ENCODE assay signal across 31 mouse cellular contexts in the genomic region with DNA sequence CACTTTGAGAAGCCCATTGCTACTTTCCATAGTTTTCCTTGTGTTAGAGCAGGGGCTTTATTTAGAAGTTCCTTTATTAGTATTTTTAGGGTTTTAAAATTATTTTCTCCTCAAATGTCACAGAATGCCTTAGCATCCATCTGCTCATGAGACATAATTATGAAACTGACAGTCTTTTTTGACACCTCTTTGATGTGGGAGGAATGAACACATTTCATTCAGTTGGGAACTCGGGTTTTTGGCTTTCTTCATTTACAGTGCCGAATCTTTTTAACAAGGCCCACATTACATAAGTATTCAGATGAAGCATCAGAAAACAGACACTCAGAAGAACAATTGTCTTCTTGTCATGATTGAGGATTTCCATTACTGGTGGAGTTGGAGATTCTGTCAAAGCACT.
DNase-seq lines count a peak whose midpoint lies in the region; ATAC-seq and TF ChIP-seq lines count a peak whose summit lies in the region.
"Had no signal": no experiment of that assay in that cellular context is flagged by ENCODE, and none has a peak within 500 bp of the region (broad histone marks: within the 10 kb centered on the region; RNA-seq: fewer than 3 reads in every experiment).

No protein-coding gene starts in this region.

- no peak for TF ChIP-seq POLR2A in cortical plate, adult 2 months (IDR thresholded peaks at IDR 0.05; ENCODE audit: extremely low read depth, insufficient read depth, low read length)

- peak; percentile 47 for ATAC-seq in forebrain, embryonic 16.5 days
- ATAC-seq in forebrain, embryonic 13.5 days, result no peak; the same call in 1 of the 2 replicates
- ATAC-seq: CD4-positive, CD25-positive, alpha-beta regulatory T cell, adult 4 months; hindbrain, embryonic 16.5 days; intestine, embryonic 15.5 days; liver, postnatal 0 days; lung, postnatal 0 days; midbrain, embryonic 16.5 days had no signal

- no peak overlapping the region for H3K4me3 ChIP-seq in forebrain, embryonic 16.5 days (replicated peaks; ENCODE audit: low read length)
- no peak overlapping the region for H3K4me3 ChIP-seq in forebrain, embryonic 13.5 days
- no peak overlapping the region for H3K4me3 ChIP-seq in cortical plate, adult 2 months (ENCODE audit: insufficient read depth, low read length)
- H3K4me3 ChIP-seq: heart, embryonic 12.5 days; hindbrain, embryonic 10.5 days; intestine, embryonic 15.5 days; limb, embryonic 12.5 days; midbrain, embryonic 10.5 days; myocyte; neural tube, embryonic 13.5 days had no signal

- H3K9me3 ChIP-seq in forebrain, embryonic 16.5 days (ENCODE audit: control insufficient read depth, low read length), result no peaks in the 10 kb centered on the region
- H3K9me3 ChIP-seq in forebrain, embryonic 13.5 days (replicated peaks), result no peaks in the 10 kb centered on the region
- H3K9me3 ChIP-seq: heart, embryonic 12.5 days; hindbrain, embryonic 10.5 days; intestine, embryonic 15.5 days; limb, embryonic 12.5 days; midbrain, embryonic 10.5 days; neural tube, embryonic 13.5 days had no signal

- no peak for TF ChIP-seq CTCF in cortical plate, adult 2 months (IDR thresholded peaks at IDR 0.05; ENCODE audit: extremely low read depth, insufficient read depth, low read length)

- no peak overlapping the region for H3K4me2 ChIP-seq in forebrain, embryonic 16.5 days (ENCODE audit: low read length)
- H3K4me2 ChIP-seq in forebrain, embryonic 13.5 days, result no peak overlapping the region
- H3K4me2 ChIP-seq: heart, embryonic 12.5 days; intestine, embryonic 15.5 days; limb, embryonic 12.5 days; liver, embryonic 11.5 days; neural tube, embryonic 13.5 days had no signal

- H3K27ac ChIP-seq in forebrain, embryonic 16.5 days (ENCODE audit: low read length), result no peak overlapping the region
- H3K27ac ChIP-seq in forebrain, embryonic 13.5 days, result no peak overlapping the region
- peak overlapping the region; percentile 12; the same call in 1 of the 2 replicates for H3K27ac ChIP-seq in cortical plate, adult 2 months (ENCODE audit: insufficient read depth, low read length)
- H3K27ac ChIP-seq: hindbrain, embryonic 10.5 days; intestine, embryonic 15.5 days; limb, embryonic 12.5 days; midbrain, embryonic 10.5 days; neural tube, embryonic 13.5 days had no signal

- intact Hi-C loops in left cerebral cortex, postnatal 36 days (cut with DNase I), result loop anchor here (10.0 kb wide), 1 partner anchor 553 kb away; no protein-coding TSS in a partner anchor

- peaks cover 3% of the 10 kb centered on the region; the same call in 1 of the 2 replicates for H3K4me1 ChIP-seq in forebrain, embryonic 16.5 days (replicated peaks; ENCODE audit: control insufficient read depth, insufficient read depth, low read length)
- 0 out of 2 replicates have a peak, but pooled peaks cover under 1% of the 10 kb centered on the region for H3K4me1 ChIP-seq in forebrain, embryonic 13.5 days
- no peaks in the 10 kb centered on the region; the same call in none of the 2 replicates for H3K4me1 ChIP-seq in cortical plate, adult 2 months (ENCODE audit: control insufficient read depth, insufficient read depth, low read length)
- H3K4me1 ChIP-seq: heart, embryonic 12.5 days; hindbrain, embryonic 10.5 days; intestine, embryonic 15.5 days; limb, embryonic 12.5 days; neural tube, embryonic 13.5 days had no signal

- H3K36me3 ChIP-seq in forebrain, embryonic 16.5 days (ENCODE audit: control insufficient read depth, insufficient read depth), result no peaks in the 10 kb centered on the region
- H3K36me3 ChIP-seq in forebrain, embryonic 13.5 days (ENCODE audit: poor library complexity, severe bottlenecking), result no peaks in the 10 kb centered on the region
- H3K36me3 ChIP-seq: heart, embryonic 12.5 days; hindbrain, embryonic 10.5 days; intestine, embryonic 15.5 days; limb, embryonic 12.5 days; midbrain, embryonic 10.5 days; neural tube, embryonic 13.5 days had no signal

- 49% methylated on average over 2 of the region's 2 CpGs for WGBS in forebrain, embryonic 16.5 days
- WGBS in forebrain, embryonic 13.5 days, result 77% methylated on average over 2 of the region's 2 CpGs

- no peaks in the 10 kb centered on the region for H3K27me3 ChIP-seq in forebrain, embryonic 16.5 days (replicated peaks; ENCODE audit: control insufficient read depth, insufficient read depth, low read length)
- H3K27me3 ChIP-seq in forebrain, embryonic 13.5 days, result no peaks in the 10 kb centered on the region
- H3K27me3 ChIP-seq: heart, embryonic 12.5 days; intestine, embryonic 15.5 days; limb, embryonic 12.5 days; neural tube, embryonic 13.5 days had no signal

- peak; percentile 52 for DNase-seq in left cerebral cortex, adult 11 months (ENCODE audit: low spot score)
- DNase-seq in left cerebral cortex, postnatal 36 days (ENCODE audit: low spot score in 2 of 2), result no peak
- DNase-seq in telencephalon, adult 2 months (ENCODE audit: low read depth, low spot score), result peak; percentile 88
- no peak for DNase-seq in testis, postnatal 10 days (ENCODE audit: low spot score)
- DNase-seq: adrenal gland, postnatal 14 days; cerebellum, adult 11 months; cerebellum, adult 9-11 months; gastrocnemius, postnatal 10 days; heart, adult 11 months; heart, postnatal 10 days; kidney, adult 8-10 months; kidney, postnatal 14 days; liver, postnatal 0 days; retina, postnatal 1 day; thymus, adult 18-20 months; thymus, postnatal 36 days had no signal

- no peak overlapping the region for H3K9ac ChIP-seq in forebrain, embryonic 16.5 days (replicated peaks; ENCODE audit: low read depth, low read length)
- H3K9ac ChIP-seq in forebrain, embryonic 13.5 days, result no peak overlapping the region
- H3K9ac ChIP-seq: heart, embryonic 12.5 days; intestine, embryonic 15.5 days; limb, embryonic 12.5 days; liver, postnatal 0 days; neural tube, embryonic 13.5 days had no signal

Comparison
In these comparisons a context has a peak if more than half of its experiments do, and no peak if none do; other contexts are left out.
1. DNase-seq: peak in left cerebral cortex, adult 11 months (single experiment) and telencephalon, adult 2 months (single experiment); none in left cerebral cortex, postnatal 36 days (0 of 2) and testis, postnatal 10 days (single experiment).